Mouse (Mus musculus) gastrocnemius, adult 8-10 months (tissue): ENCODE results near the gene Sorcs2. TPM values are rescaled to one million over a fixed set of nuclear protein-coding genes. Genes with fewer than 3 reads are reported as not detected.

Source experiments
- DNase-seq, 2 experiments: peaks; one replicate each; pipeline ENCODE4 v3.0.0; 2022; ENCODE audit warnings: low spot score in 2 of 2
- total RNA-seq, 4 experiments: library from RNA; stranded (reverse); gene quantifications; 2 replicates each; pipeline ENCODE4 v1.2.4; 2022

Sorcs2 gene
- total RNA-seq, 4 experiments from 2014 or later: 0.92 to 2.3 (median 1.2) TPM

- peak; percentile 27 to 48 for DNase-seq
Measured at GRCm38 (mm10) chr5:36075172-36076074, 322.5 kb downstream of the Sorcs2 start.

DNA sequence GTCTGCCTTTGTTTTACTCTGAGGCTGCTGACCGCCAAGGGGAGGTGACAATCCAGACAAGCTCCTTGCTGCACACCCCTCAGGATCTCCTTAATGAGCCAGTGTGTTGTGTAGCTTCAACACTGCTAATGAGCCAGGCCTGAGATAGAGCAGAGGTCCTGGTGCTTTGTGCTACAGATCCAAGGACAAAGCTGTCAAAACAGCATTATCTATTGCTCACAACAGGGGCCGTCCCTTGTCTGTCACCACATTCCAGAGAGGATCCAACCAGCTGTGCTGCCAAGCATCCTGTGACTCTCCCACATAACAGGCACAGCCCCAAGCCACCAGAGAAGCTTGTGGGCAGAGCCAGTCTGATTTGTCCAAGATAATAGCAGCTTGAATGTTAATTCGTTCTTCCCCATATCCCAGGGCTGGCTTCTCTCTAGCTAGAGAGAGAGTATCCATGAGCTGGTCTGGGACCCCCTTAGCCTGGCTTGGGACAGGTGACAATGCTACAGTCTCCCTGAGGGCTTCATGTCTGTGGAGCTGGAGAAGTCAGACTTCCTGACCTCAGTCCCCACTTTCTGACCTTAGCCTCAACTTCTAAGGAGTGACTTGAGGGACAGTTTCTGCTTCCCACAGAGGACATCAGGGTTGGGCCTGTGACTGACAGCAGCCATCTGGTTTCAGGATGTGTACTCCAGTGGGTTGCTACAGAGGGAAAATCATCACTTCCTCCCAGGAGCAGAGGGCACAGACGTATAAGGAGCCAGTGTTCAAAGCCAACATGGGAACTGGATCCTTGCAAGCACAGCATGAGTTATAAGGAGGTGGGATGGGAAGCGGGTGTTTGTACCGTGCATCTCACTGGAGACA, 328.2 kb downstream of the Sorcs2 start:
- DNase-seq: no peak

DNA sequence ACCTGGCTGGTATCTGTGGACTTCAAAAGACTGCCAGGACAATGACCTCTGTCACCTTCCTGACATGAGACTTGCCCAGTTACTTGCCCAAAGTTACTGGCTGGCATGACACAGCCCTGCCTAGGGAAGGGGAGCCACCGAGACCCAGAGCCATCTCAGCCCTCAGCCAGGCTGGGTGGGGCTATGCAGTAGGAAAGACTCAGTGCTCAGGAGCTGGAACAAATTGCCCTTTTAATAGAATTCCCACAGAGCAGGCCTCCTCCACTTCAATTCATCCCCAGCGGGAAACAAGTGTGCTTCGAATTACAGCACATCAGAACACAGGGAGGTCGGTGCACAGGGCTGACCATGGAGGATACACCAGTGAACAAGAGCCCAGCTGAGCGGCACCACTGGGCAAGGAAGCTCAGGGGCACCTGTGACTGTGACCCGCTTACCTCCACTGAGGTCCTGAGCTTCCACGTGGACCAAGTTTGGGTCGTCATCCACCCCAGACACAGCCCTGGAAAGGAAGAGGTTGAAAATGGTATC, 330.2 kb downstream of the Sorcs2 start:
- DNase-seq: no peak

- DNase-seq: no peak
Measured at GRCm38 (mm10) chr5:36057804-36058322, 340.1 kb downstream of the Sorcs2 start.

GRCm38 (mm10) chr5:36056921-36057320, 341.0 kb downstream of the Sorcs2 start:
- DNase-seq: no peak

- DNase-seq: no peak
Measured at GRCm38 (mm10) chr5:36055876-36056275, 342.1 kb downstream of the Sorcs2 start.

DNA sequence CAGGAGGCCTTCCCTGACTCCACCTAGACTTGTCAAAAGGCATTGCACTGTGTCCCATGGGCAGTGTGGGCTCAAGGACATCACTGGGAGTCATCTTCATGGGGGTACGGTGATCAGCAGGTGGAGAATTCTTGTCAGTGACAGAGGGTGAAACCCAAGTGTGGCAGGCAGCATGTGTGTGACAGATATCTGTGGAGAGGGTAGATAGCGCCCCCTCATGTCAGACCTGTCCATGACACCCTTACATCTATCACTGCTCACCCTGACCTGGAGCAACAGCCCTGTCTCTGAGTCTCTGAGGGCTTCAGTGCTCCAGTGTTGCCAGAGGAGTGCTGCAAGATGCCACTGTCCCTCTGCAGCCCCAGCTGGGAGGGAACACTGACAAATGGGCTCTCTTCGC, 343.4 kb downstream of the Sorcs2 start:
- DNase-seq: no peak

DNA sequence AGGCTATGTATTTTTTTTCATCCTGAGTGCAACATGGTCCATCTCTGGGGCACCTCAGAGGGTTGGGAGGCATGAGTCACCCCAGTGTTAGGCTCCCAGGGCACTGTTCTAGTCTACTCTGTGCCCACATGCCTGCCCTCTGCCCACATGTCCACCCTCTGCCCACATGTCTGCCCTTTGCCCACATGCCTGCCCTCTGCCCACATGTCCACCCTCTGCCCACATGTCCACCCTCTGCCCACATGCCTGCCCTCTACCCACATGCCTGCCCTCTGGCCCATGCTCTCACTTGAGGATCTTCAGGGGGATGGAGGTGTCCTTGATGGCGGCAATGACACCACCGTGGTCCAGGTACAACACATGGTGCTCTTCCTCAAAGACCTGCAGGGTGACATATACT, 354.8 kb downstream of the Sorcs2 start:
- no peak for DNase-seq

- DNase-seq: no peak
Measured at GRCm38 (mm10) chr5:36041756-36042155, 356.2 kb downstream of the Sorcs2 start.

DNA sequence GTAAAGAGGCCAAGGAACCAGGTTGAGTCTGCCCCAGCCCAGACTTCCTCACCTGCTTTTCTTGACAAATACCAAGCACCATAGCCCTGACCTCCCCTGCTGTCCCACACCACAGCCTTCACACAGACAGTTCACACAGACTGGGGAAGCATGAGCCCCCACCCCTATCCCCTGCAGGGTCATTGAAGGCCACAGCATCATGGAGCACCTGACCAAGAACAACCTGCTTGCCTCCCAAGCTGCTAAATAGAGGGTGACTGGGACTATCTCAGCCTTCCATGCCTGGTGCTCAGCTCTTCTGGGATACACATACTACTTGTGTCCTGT, 356.7 kb downstream of the Sorcs2 start:
- DNase-seq: no peak

DNA sequence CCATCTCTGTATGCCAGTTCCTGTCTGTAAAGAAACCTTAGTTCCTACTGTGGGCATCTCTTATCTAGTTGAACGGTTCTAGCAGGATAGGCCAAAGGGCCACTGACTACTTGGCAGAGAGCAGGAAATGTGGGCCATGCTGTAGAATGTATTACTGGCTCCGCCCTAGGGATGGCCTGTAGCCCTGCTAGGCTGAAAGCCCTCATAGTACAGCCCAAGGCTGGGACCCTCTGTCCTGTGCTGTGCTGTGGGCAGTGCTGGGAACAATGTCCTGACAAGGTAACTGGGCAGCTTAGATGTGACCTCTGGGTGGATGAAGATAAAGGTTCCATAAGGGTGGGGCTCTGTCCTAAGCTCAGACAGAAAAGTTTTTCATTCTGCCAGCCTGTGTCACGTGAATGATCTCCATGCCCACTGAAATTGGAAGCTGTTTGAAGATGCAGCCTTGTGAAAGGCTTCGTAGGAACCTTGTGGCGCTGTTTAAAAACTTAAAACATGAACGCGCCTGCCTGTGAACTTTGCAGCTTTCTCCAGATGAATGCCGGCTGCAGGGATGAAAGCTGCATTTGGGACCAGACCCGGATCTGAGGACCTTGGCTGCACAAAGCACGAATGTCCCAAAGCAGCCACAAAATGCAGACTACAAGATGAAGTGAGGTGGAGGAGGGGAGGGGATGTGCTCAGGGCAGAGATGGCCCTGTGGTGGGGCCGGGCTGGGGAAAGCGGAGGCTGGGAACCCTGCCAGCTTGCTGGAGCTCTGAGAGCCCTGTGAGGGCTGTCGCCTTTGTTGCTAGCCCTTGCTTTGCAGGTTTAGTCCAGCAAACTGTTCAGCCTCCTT, 357.3 kb downstream of the Sorcs2 start:
- peak in 1 of 2 experiments; percentile 15 for DNase-seq

- DNase-seq: no peak
Measured at GRCm38 (mm10) chr5:36039596-36039995, 358.3 kb downstream of the Sorcs2 start.

GRCm38 (mm10) chr5:36033531-36034426, 364.2 kb downstream of the Sorcs2 start:
- no peak for DNase-seq

DNA sequence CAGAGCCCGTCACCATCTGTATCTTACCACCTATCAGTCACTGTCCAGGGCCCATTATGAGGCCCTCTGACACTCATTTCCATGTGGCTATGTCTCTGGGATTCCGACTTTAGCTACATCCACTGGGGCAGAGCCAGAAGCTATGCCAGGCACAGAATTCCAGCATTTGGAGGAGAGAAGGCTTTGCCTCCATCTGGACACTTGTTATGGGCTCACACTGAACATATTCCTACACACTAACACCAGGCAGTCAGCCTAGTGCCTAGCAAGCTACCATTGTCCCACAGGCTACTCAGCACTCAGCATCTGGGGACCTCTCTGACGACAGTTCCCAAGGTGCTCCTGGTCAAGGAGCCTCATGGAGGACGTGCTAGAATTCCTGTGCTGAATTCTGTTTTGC, 372.9 kb downstream of the Sorcs2 start:
- DNase-seq: no peak

DNA sequence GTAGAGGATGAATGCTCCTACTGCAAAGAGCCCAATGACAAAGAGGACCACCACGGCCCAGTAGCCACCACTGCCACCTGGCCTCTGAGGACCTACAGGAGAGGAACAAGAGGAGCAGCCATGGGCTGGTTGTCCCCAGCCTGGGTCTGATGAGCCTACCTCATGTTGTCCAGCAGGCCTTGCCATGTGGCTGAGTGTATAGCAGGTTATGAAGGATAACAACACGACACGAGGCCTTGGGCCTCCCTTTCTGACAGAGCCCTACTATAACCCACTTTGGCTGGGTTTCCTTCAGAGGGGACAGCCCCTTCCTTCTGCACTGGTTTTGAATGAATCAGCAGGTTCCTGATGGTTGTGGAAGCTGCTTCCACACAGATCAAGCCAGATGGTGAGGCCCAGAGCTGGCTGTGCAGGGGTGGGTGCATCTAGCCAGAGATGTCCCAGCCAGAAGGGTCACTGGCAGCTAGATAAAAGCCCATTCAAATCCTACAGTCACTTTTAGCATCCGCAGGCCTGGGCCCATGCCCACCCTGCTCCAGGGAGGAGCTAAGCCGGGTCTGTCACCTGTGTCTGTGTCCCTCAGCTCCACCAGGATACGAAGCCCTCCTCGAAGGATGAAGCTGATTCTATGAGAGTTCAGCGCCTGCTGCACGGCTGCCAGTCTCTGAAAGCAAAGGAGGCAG, 373.8 kb downstream of the Sorcs2 start:
- no peak for DNase-seq

GRCm38 (mm10) chr5:36022361-36022760, 375.6 kb downstream of the Sorcs2 start:
- DNase-seq: no peak

DNA sequence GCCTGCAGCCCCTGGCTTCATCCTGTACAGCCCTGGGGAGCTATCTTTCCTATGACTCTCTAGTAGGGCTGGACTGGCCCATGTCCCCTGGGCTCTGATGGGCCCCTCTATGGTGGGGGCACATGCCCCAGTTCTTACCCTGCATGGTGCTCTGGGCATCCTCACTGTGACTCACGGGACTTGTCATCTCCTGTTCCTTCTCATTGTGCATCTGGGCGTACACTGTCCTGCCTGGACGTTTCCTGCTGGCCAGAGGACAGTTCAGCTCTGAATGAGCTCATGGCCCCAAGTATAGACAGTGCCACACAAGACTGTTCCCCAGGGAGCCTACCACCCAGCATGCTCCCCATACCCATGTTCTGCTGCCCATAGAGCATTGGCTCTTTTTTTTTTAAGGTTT, 376.8 kb downstream of the Sorcs2 start:
- no peak for DNase-seq

DNA sequence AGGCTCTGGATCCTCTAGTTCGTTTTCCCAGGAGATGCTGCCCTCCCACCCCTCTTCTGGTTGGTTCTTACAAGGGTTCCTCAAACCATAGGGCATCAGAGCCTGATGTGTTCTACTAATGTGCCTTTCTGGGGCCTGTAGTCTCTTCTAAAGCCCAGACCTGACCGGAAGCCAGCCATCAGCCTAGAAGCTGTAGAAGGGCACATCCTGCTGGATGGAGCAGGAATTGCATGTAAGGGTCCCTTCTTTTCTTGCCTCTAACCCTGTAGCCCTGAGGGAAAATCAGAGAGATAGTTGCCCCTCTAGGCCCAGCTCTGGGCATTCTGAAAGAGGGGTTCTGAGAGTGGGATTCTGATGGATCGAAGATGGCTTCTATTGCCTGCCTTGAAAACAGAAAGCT, 379.6 kb downstream of the Sorcs2 start:
- no peak for DNase-seq

GRCm38 (mm10) chr5:36009405-36009804, 388.5 kb downstream of the Sorcs2 start:
- no peak for DNase-seq
